Mouse (Mus musculus) 3T3-L1 (cell line): ENCODE measurements around the gene Dbt.
A peak's percentile ranks its signal among the peaks of the same experiment; 100 is the strongest.

Source experiments
- DNase-seq: peaks from one replicate; pipeline ENCODE4 v3.0.0-alpha.2; 2015; ENCODE audit warnings: low read depth, low spot score

The Dbt gene

DNA sequence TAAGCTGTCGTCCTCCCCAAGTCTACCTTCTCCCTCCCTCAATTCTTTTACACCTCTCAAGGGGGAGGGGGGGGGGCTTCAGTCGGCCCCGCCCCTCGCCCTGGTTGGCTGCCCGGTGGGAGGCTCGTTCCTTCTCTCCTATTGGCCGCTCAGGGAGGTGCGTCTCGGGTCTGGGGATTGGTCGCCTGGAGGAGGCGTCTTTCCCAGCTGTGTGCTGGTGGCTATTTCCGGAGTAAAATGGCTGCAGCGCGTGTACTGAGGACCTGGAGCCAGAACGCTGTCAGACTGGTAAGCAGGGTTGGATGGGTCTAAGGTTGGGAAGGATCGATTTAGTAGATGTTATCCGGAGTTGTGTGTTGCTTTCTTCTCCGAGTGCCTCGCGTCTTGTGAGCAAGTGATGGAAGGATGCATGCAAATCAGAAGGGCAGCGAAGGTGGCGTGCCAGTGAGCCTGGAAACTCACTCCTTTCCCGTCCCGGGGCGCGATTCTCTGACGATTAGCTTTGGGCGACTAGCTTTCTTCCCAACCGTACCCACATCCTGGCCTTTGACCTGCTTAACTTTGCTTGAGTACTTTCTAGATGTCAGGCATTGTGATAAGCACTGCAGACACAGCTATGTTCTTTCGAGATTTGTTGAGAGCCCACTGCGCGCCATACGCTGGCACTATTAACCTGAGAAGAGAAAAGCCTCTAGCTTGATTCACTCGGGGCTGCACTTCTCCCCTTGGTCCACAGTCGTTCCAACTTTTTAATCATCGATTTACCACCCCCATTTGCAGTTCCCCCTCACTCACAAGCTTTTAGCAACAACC lies at the start of gene Dbt:
Gene Dbt (plus strand): TSS at position 167 of the 813 bp plus-strand sequence.
- DNase-seq = peak; percentile 70

GRCm38 (mm10) chr3:116464318-116464717 lies 48.6 kb upstream of the Dbt start:
- no peak for DNase-seq

DNA sequence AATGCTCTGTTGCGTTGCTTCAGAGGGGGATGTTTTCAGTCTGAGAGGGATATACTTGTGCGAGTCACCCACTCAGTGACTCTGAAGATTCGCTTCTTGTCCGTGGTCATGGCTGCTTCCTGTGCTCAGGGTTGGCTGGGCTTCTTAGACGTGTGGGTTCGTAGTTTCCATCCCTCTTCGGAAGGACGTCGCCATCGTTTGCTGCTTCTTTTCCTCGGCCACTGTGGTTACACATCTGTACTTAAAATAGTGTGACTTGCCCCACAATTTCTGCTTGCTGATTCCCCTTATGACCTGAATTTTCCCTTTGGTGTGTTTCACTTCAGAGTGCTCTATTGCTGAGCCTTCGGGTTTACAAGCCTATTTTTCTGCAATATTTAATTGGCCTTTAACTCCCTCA lies 47.2 kb upstream of the Dbt start:
- no peak for DNase-seq

DNA sequence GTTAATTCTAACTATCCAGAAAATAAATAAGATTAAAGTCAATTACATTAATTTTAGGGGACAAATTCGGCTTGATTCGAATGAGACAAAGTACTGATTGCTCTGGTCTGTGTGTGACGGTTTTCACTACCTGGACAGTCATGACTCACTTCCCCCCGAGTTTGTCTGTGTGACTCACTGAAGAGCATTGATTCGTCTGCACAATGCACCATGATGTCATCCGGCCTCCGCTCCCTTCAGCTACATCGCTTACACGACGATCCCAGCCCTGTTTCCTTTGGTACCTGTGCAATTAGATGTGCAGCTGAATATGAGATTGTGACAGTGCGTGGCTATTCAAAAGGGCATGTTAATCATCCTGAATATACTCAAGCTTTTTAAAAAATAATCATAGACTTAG lies 38.3 kb upstream of the Dbt start:
- DNase-seq = peak; percentile 55

DNA sequence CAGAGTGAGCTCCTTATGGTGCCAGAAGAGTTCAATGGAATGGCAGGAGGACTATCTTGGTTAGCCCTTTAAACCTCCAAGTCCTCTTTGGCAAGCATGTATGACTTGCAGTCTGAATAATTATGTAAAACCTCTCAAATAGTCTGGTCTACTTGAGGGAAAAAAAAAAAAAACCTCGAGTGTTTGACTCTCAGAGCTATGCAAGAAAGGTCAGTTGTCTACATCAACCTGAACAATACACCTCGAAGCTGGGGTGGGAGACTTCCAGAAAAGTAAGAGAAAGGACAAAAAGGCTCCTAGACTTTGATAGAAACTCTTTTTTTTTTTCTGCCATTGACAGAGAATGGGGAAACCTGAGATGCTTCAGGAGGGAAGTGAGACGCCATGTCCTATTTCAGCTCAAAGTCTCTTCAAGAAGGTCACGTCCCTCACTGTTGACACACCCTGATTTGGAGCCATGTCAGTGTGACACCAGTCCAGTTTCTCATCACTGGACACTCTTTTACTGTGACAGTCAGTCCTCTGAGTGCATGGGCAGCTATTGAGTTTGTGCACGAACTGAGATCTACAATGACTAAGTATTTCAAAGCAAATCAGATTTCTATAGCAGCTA lies 36.1 kb upstream of the Dbt start:
- no peak for DNase-seq

GRCm38 (mm10) chr3:116477351-116477750 lies 35.5 kb upstream of the Dbt start:
- DNase-seq = no peak

GRCm38 (mm10) chr3:116480119-116480518 lies 32.8 kb upstream of the Dbt start:
- DNase-seq = no peak

- DNase-seq = no peak
Observed at GRCm38 (mm10) chr3:116480937-116481336, 31.9 kb upstream of the Dbt start.

DNA sequence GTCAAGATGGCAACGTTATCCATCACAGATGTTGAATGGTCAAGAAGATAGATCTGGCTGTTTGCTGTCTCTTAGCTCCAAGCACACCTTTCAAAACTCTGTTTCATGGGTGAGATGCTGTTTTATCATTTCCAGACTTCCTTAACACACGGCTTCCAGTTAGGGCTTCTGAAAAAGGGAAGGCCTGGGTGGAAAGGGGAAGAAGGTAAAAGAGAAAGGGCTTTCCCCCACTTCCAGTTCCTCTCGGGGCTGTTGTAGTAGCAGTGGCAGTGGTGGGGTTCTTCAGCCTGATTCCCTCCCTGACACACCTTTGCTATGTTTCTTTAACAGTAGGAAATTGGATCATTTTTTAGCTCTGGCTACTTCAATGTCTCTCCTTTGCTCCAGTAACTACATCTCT lies 30.1 kb upstream of the Dbt start:
- no peak for DNase-seq

- no peak for DNase-seq
Observed at GRCm38 (mm10) chr3:116483271-116483670, 29.6 kb upstream of the Dbt start.

- DNase-seq = peak; percentile 11
Observed at GRCm38 (mm10) chr3:116490920-116491319, 21.9 kb upstream of the Dbt start.

GRCm38 (mm10) chr3:116491923-116492454 lies 20.9 kb upstream of the Dbt start:
- no peak for DNase-seq

- no peak for DNase-seq
Observed at GRCm38 (mm10) chr3:116493658-116494057, 19.2 kb upstream of the Dbt start.

DNA sequence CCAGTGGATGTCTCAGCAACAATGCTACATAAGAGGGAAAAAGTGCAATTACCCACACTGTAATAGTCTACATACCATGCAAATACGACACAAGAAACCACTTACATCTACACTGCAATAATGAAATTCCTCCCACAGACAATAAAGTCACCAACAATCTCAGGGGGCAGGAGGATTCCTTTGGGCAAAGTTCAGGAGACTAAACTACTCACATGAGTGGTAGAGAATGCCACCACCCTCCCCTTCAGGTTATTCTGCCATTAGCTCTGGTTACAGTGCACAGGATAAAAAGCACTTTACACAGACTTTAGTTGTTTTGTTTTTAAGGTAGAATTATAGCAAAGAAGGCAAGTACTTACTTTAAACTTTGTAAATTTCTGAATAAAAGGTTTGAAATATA lies 17.2 kb upstream of the Dbt start:
- DNase-seq = no peak

DNA sequence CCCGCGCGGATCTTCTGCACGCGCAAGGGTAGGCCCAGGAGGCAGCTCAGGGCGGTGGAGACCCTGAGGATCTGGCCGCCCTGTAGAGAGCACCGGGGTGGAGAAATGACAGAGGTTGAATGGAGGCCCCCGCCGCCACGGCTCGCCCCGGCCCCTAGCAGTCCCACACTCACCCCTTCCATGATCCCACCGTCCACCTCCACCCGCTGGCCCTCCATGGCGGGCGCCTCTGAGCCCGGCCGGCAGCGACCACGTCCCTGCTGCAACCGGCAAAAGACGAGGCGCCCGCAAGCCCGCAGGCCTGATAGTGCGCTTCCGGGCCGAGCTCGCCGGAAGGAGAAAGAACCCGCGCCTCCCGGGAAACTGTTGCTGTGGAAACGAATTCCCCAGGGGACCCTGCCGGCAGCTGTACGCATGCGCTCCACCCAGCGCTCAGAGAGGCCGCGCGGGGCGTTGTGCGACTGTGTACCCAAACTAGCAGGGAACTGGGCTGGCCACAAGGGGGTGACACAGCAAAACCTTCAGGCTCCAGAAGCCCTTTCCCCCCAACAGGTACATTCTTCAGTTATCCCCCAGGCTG lies 5.0 kb upstream of the Dbt start, which contains the start of gene Rtca:
Gene Rtca (minus strand): TSS at position 437 of the 580 bp plus-strand sequence.
- DNase-seq = peak; percentile 98

DNA sequence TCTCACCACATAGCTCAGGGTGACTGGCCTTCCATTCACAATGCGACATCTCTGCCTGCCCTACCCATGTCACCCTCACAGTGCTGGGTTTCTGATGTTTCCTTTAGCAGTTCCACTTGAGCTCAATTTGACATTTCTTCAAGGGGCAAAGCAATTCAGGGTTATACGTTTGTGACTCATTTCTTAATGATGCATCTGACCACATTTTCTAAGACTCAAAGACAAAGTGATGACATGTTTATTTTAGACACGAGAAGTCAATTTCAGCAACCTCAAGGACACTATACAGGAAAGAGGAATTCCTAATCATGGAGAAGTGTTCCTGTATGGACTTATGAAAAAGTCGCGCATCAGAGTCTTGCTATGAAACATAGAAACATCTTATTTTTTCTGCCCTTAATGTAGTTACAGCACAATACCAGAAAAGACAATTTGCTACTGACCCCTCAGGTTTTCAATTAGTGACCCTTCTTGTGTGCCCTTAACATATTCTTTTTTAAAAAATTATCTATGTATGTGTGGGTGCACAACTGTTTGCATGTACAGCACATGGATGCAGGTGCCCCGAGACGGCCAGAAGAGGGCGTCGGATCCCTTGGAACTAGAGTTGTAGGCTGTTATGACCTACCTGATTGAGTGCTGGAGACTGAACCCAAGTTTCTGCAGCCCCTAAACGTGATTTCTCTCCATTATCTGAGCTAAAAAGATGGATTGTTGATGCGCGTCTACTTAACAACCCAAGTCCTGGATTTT lies 543 bp upstream of the Dbt start:
- peak; percentile 69 for DNase-seq

- DNase-seq = no peak
Observed at GRCm38 (mm10) chr3:116520141-116520761, 7.4 kb downstream of the Dbt start.

- DNase-seq = no peak
Observed at GRCm38 (mm10) chr3:116529741-116530140, 16.9 kb downstream of the Dbt start.

- DNase-seq = no peak
Observed at GRCm38 (mm10) chr3:116530826-116531225, 18.0 kb downstream of the Dbt start.

GRCm38 (mm10) chr3:116536428-116537199 lies 23.7 kb downstream of the Dbt start:
- DNase-seq = no peak

- no peak for DNase-seq
Observed at GRCm38 (mm10) chr3:116537200-116537573, 24.3 kb downstream of the Dbt start.
